Mouse (Mus musculus) intestine, embryonic 14.5 days (tissue): ENCODE measurements at regions not wholly inside any gene's neighbourhood (a gene's known extent, or its start where the extent isn't known, plus 50 kb on each side); places are given as distances from the start of the nearest gene placed in this dataset.

Experiments used
- ATAC-seq: fragments of 200-750 bp; cut with Nextera tagmentation; replicated peaks from 2 replicates; pipeline ENCODE4 v1.8.0; 2017; ENCODE audit warnings: low read depth, moderate number of reproducible peaks, moderate TSS enrichment, moderate library complexity; ENCODE audit not compliant: low FRiP score, low TSS enrichment
- DNase-seq: peaks from one replicate; pipeline ENCODE4 v3.0.0-alpha.2; 2018; ENCODE audit warnings: low spot score
- H3K27ac ChIP-seq: fragments of 300-500 bp; sonication (generic); 2 replicates; pipeline ENCODE4 v1.5.1; 2014; ENCODE audit warnings: low read depth, mild to moderate bottlenecking, control low read depth
- H3K27me3 ChIP-seq: fragments of 300-500 bp; sonication (generic); replicated peaks from 2 replicates; pipeline ENCODE4 v1.6.1; 2014; ENCODE audit warnings: low read length, control low read depth; ENCODE audit not compliant: control insufficient read depth, insufficient read depth
- H3K36me3 ChIP-seq: fragments of 300-500 bp; sonication (generic); 2 replicates; pipeline ENCODE4 v1.6.1; 2014; ENCODE audit warnings: low read length, control low read depth; ENCODE audit not compliant: control insufficient read depth, insufficient read depth
- H3K4me1 ChIP-seq: fragments of 300-500 bp; sonication (generic); replicated peaks from 2 replicates; pipeline ENCODE4 v1.6.1; 2014; ENCODE audit warnings: low read length, control low read depth, mixed read lengths; ENCODE audit not compliant: control insufficient read depth, insufficient read depth
- H3K4me2 ChIP-seq: fragments of 300-500 bp; sonication (generic); 2 replicates; pipeline ENCODE4 v1.6.1; 2014; ENCODE audit warnings: low read length
- H3K4me3 ChIP-seq: fragments of 300-500 bp; sonication (generic); 2 replicates; pipeline ENCODE4 v1.5.1; 2014; ENCODE audit warnings: low read depth, low read length, control low read depth, mixed read lengths
- H3K9ac ChIP-seq: fragments of 300-500 bp; sonication (generic); 2 replicates; pipeline ENCODE4 v1.6.1; 2014; ENCODE audit warnings: mild to moderate bottlenecking, low read length
- H3K9me3 ChIP-seq: fragments of 300-500 bp; sonication (generic); 2 replicates; pipeline ENCODE4 v1.6.1; 2016; ENCODE audit warnings: low read length, control low read depth; ENCODE audit not compliant: control insufficient read depth
- WGBS: fragments of 180-500 bp; shearing (Covaris S2); extraction: QIAGEN DNeasy Blood & Tissue Kit; methylation state at CpG from one replicate; pipeline ENCODE4 v1.1.7; 2014; 5-methylcytosine and 5-hydroxymethylcytosine counted together

DNA sequence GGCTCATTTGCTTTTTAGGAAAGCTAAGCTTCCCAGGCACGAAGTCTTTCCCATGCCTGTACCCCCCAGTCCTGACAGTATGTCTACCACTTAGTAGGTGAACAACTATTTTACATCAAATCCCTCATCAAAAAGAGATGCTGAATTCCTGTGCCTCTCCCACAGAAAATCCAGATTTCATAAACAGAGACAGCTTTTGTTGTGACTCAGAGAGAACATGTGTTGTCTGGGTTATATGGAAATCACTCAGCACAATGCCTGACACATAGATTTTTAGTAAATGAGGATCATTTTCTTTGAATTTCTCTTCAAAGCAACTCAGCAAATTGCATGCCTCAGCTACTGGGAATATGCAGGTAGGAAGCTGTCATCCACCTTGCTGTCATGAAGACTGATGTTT lies 193.5 kb downstream of the Usp46 start:
- ATAC-seq (no peak), DNase-seq (no peak)
- no peak overlapping the region for H3K4me2 ChIP-seq
- no peak overlapping the region for H3K9ac ChIP-seq
- 83% methylated on average over 1 of the region's 1 CpGs for WGBS
- H3K27me3 ChIP-seq = no peaks in the 10 kb centered on the region
- no peaks in the 10 kb centered on the region for H3K9me3 ChIP-seq
- 0 out of 2 replicates have a peak, but pooled peaks cover 7% of the 10 kb centered on the region for H3K4me1 ChIP-seq
- no peaks in the 10 kb centered on the region for H3K36me3 ChIP-seq
- H3K27ac ChIP-seq = no peak overlapping the region
- H3K4me3 ChIP-seq = no peak overlapping the region

DNA sequence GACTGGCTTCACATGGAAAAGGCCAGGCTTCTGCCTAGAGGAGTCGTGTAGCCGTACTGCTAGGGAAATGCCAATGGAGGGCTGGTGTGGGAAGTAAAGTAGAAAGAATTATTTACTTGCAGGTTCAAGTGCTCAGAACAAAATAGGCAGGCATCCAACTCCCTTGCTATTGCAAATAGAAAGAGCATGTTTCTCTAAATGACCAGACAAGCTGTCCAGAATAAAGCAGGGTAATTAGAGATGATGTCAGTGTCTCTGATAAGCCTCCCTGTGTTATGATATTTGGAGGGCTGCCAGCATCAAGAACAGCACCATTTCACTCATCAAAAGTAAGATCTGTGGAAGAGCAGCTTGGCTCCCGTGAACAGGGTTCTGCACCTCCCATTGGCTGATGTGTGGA lies 192.4 kb downstream of the Usp46 start:
- 32% methylated on average over 3 of the region's 3 CpGs for WGBS
- DNase-seq (no peak), ATAC-seq (no peak)
- Histone ChIP-seq H3K9me3 (no peaks in the 10 kb centered on the region), H3K4me2 (no peak overlapping the region), H3K9ac (no peak overlapping the region), H3K27me3 (no peaks in the 10 kb centered on the region), H3K4me1 (0 out of 2 replicates have a peak, but pooled peaks cover 7% of the 10 kb centered on the region), H3K4me3 (no peak overlapping the region), H3K27ac (no peak overlapping the region), H3K36me3 (no peaks in the 10 kb centered on the region)

DNA sequence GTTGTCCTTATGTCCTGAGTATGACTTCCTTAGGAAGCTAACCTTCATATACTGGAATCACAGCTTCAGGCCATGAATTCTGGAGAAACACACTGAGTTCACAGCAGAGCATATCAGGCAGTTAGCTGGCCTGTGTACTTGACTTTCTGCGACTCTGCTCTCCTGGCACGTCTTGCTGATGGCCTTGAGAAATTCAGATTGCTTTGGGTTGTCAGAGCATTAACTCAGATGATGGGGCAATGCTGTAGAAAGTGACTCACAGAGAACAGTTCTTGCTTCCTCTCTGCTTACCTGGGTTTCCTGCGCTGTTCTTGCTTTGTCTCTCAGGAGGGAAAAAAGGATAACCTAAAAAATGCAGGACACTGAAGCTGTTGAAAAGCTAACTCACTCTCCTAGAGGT lies 187.3 kb downstream of the Usp46 start:
- peaks cover 12% of the 10 kb centered on the region; the same call in 1 of the 2 replicates for H3K4me1 ChIP-seq
- H3K27ac ChIP-seq = no peak overlapping the region
- WGBS = 87% methylated on average over 3 of the region's 3 CpGs
- H3K36me3 ChIP-seq = no peaks in the 10 kb centered on the region
- H3K9me3 ChIP-seq = no peaks in the 10 kb centered on the region
- H3K4me3 ChIP-seq = no peak overlapping the region
- ATAC-seq (no peak), DNase-seq (no peak)
- no peaks in the 10 kb centered on the region for H3K27me3 ChIP-seq
- no peak overlapping the region for H3K4me2 ChIP-seq
- no peak overlapping the region for H3K9ac ChIP-seq

DNA sequence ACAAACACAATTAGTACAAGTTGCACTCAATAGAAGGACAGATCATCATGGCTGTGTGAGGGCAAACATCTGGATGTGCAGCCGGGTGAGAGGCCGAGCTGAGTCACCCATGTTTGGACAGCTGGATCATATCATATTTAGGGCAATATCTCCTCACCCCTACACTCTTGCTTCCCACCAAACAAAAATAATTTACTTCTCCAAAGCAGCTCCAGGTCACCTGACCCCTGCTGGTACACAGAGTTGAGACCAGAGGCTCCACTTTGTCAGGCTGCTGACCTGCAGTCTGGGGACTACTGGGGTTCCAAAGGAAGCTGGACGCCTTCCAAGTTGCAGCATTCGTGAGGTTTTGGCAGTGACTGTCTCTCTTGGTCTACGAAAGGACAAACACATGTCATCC lies 186.3 kb downstream of the Usp46 start:
- Histone ChIP-seq H3K36me3 (no peaks in the 10 kb centered on the region), H3K4me2 (no peak overlapping the region), H3K9ac (no peak overlapping the region), H3K4me3 (no peak overlapping the region), H3K4me1 (peaks cover 8% of the 10 kb centered on the region; the same call in 1 of the 2 replicates), H3K27me3 (no peaks in the 10 kb centered on the region), H3K27ac (no peak overlapping the region), H3K9me3 (no peaks in the 10 kb centered on the region)
- DNase-seq (no peak), ATAC-seq (no peak)
- 34% methylated on average over 5 of the region's 5 CpGs for WGBS

DNA sequence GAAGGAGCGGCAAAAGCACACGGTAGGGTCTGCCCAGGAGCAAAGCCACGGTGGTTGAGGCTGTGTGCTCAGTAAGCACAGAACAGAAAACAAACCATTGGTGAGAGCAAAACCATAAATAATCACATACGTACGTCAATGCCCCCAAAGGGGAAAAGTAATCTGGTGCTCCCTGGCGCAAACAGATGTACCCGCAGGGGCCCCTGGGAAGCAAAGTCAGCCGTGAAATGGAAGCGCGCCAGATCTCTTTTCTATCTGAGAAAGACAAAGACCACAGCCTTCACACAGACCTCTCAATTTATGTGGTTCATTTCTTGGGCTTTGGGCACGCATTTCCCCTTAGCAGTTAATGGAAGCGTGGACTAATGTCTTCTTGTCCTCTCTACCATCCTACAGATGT lies 183.2 kb downstream of the Usp46 start:
- DNase-seq (no peak), ATAC-seq (no peak)
- Histone ChIP-seq H3K4me1 (peaks cover 8% of the 10 kb centered on the region; the same call in 1 of the 2 replicates), H3K27me3 (no peaks in the 10 kb centered on the region), H3K27ac (no peak overlapping the region), H3K4me2 (no peak overlapping the region), H3K4me3 (no peak overlapping the region), H3K36me3 (no peaks in the 10 kb centered on the region), H3K9ac (no peak overlapping the region), H3K9me3 (no peaks in the 10 kb centered on the region)
- 59% methylated on average over 12 of the region's 12 CpGs for WGBS

DNA sequence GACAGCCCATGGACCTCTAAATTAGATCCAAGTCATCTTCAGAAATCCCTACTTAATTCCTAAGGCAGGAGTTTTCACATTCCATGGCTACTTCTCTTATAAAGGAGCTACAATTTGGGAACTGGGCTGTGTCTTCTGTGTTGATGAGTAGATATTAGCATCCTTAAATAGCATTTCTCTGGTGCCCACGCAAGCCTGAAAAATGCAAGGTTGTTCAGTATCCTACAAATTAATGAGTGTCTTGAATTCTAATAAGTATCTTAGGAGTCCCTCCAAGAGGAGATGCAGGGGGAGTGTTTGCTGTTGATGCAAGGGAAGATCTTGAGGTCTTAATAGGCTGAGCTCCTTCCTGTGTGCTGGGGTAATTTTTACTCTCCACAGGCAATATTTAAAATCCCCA lies 182.5 kb downstream of the Usp46 start:
- Histone ChIP-seq H3K9ac (no peak overlapping the region), H3K4me1 (peaks cover 8% of the 10 kb centered on the region; the same call in 1 of the 2 replicates), H3K27ac (no peak overlapping the region), H3K4me3 (no peak overlapping the region), H3K4me2 (no peak overlapping the region), H3K36me3 (no peaks in the 10 kb centered on the region), H3K9me3 (no peaks in the 10 kb centered on the region), H3K27me3 (no peaks in the 10 kb centered on the region)
- ATAC-seq (no peak), DNase-seq (no peak)
- 92% methylated on average over 1 of the region's 1 CpGs for WGBS

DNA sequence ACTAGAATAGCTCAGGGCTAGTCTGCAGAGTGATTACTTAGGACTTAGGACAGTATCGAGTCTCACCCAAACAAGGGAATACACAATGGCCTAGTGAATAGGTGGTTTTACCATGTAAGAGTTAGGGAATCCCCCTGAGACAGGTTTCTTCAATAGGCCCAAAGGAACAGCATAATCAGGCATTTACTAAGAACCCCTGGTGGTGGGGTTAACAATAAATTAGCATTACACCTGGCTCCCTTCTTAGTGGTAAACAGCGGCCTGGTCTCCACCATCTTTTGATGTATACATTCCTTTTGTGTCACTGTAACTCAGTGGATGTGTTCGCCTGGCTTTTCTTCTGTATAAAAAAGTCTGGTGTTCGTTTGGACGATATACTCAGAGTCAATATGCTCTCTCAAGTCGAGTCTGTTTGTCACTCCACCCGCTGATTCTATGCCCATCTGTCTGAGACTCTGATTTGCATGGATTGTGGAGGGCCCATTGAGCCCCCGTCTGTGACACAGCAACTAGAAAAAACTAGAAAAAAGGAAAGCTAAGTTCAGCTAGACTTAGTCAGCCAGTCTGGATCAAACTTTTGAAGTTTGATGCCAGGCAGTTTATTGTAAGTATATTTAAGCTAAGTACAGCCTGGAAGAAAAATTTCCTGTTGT lies 180.8 kb downstream of the Usp46 start:
- ATAC-seq (no peak), DNase-seq (no peak)
- Histone ChIP-seq H3K4me2 (no peak overlapping the region), H3K4me1 (0 out of 2 replicates have a peak, but pooled peaks cover under 1% of the 10 kb centered on the region), H3K4me3 (no peak overlapping the region), H3K36me3 (no peaks in the 10 kb centered on the region), H3K9ac (no peak overlapping the region), H3K27ac (no peak overlapping the region), H3K27me3 (no peaks in the 10 kb centered on the region), H3K9me3 (no peaks in the 10 kb centered on the region)
- whole genome bisulfite sequencing = 81% methylated on average over 8 of the region's 8 CpGs

DNA sequence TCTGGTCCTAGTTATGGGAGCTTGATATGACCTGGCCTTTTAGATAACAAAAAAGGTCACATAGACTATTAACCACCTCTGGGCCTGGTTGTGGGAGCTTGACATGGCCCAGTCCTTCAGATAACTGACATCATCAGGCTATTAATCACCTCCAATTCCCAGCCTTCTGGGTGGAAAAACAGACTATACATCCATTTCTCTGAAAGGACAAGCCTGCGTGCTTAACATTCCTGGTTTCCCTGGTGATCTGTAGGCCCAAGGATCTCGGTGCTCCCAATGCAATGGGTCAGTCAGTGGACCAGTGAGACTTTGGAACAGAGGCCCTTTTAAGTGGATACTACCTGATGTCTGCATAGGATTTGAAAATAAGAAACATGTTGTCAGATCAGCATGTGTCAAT lies 179.8 kb downstream of the Usp46 start:
- H3K27me3 ChIP-seq = no peaks in the 10 kb centered on the region
- DNase-seq (no peak), ATAC-seq (no peak)
- H3K4me2 ChIP-seq = no peak overlapping the region
- no peak overlapping the region for H3K27ac ChIP-seq
- H3K36me3 ChIP-seq = no peaks in the 10 kb centered on the region
- 48% methylated on average over 2 of the region's 2 CpGs for WGBS
- H3K9ac ChIP-seq = no peak overlapping the region
- no peaks in the 10 kb centered on the region for H3K9me3 ChIP-seq
- no peaks in the 10 kb centered on the region for H3K4me1 ChIP-seq
- H3K4me3 ChIP-seq = no peak overlapping the region

DNA sequence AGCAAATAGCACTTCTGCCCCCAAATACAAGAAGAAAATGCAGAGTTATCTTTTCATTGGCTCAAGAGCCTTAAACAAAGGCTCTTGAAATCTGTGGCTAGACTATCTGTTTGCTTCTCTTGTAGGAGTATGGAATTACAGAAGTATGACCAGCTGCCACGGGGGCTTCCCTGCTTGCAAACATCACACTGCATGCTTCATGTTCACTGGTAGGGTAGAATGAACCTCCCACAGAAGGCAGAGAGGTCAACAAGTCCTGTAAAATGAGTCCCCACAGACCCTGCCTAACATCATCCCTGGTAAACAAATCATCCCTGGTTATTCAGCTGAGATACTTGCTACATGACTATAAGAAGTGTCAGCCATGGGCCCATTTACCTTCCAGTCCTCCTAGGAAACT lies 178.9 kb downstream of the Usp46 start:
- no peak overlapping the region for H3K4me3 ChIP-seq

More for the DNA sequence above, 178.9 kb downstream of the Usp46 start:
- WGBS = 45% methylated on average over 1 of the region's 1 CpGs
- Histone ChIP-seq H3K4me1 (no peaks in the 10 kb centered on the region), H3K9me3 (0 out of 2 replicates have a peak, but pooled peaks cover 2% of the 10 kb centered on the region), H3K4me2 (no peak overlapping the region), H3K27me3 (no peaks in the 10 kb centered on the region), H3K9ac (no peak overlapping the region), H3K27ac (no peak overlapping the region), H3K36me3 (no peaks in the 10 kb centered on the region)
- DNase-seq = no peak
- ATAC-seq = no peak
